Mouse (Mus musculus): ENCODE results near the gene Cldn14. TPM values are rescaled to one million over a fixed set of nuclear protein-coding genes. Genes with fewer than 3 reads are reported as not detected.
"Not testable (repeated sequence)": the region's sequence is repeated elsewhere in the genome, so short reads cannot be mapped to it uniquely, and the experiment has no call there.

Gene Cldn14
- polyA plus RNA-seq, 1 experiment from 2014 or later: 0.37 TPM

DNA sequence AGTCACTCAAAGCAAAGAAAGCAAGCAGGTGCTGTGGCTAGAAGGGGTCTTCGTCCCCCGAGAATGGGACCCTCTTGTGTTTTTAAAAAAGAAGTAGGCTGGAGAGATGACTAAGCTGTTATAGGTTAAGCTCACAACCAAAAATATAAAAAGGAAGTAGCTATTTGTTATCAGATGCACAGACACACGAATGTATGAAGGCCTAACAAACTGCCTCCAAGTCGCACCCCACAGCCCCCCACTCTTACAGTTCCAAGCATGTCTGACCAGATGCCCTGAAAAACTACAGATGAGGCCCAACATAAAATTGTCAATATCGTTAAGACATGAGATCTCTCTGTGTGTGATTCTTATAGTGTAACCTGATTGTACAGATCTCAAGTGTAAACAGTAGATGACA, 23.6 kb upstream of the Cldn14 start:
- no peak overlapping the region for H3K4me2 ChIP-seq
- H3K9ac ChIP-seq: no peak overlapping the region
- no peaks in the 10 kb centered on the region for H3K27me3 ChIP-seq (replicated peaks)
- 79% methylated on average over 5 of the region's 5 CpGs for WGBS
- H3K27ac ChIP-seq: no peak overlapping the region
- H3K4me3 ChIP-seq (replicated peaks): no peak overlapping the region
- no peaks in the 10 kb centered on the region for H3K4me1 ChIP-seq
- H3K36me3 ChIP-seq: no peaks in the 10 kb centered on the region
- no peak for ATAC-seq (ENCODE audit: insufficient read depth, low FRiP score, low read depth)
- H3K9me3 ChIP-seq: no peaks in the 10 kb centered on the region

DNA sequence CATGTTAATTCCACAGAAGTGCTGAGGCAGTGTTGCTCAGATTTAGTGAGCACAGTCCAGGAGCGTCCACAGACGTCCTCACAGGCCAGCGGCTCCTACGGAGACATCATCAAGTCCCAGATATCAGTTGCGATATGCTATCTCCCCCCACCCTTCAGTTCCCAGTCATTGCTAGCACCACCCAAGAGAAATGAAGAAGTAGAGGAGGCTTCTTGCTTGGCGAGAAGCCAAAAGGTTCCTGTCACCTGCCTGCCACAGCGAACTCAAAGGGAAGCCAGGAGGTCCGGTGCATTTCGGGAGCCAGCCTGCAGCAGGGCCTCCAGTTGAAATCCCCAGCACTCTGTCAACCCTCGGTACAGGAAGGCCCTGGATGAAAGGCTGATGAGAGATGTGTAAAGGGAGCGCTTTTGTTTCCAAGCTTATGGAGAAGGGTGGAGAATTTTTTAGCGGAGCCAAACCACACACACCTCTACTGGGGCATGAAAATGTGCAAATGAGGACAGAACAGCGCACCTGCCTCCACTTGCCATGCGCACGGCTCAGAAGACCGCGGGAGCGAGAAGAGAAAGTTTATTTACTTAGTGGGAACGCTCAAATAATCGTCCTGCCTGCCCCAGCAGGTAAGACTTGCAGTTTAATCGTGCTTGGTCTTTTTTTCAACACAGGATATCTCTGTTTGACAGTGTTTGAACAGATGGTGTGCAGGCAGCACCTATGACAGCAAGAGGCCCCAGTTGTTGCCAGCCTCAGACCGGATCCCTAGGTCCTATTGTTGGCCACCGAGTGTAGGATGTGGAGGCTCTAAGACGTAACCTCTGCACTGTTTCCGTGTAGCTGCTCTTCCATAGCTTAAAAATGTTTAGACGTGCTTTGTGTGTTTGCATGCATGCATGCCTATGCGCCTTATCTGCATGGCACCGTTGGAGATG, 15.0 kb upstream of the Cldn14 start:
- no peak overlapping the region for H3K9ac ChIP-seq
- H3K4me3 ChIP-seq (replicated peaks): no peak overlapping the region
- 52% methylated on average over 28 of the region's 28 CpGs for WGBS
- H3K9me3 ChIP-seq: no peaks in the 10 kb centered on the region
- no peaks in the 10 kb centered on the region for H3K36me3 ChIP-seq
- peak overlapping the region; percentile 36 for H3K27ac ChIP-seq
- peak; percentile 65; the same call in 1 of the 2 replicates for ATAC-seq (ENCODE audit: insufficient read depth, low FRiP score, low read depth)
- H3K27me3 ChIP-seq (replicated peaks): no peaks in the 10 kb centered on the region
- H3K4me1 ChIP-seq: no peaks in the 10 kb centered on the region
- peak overlapping the region; percentile 35 for H3K4me2 ChIP-seq

DNA sequence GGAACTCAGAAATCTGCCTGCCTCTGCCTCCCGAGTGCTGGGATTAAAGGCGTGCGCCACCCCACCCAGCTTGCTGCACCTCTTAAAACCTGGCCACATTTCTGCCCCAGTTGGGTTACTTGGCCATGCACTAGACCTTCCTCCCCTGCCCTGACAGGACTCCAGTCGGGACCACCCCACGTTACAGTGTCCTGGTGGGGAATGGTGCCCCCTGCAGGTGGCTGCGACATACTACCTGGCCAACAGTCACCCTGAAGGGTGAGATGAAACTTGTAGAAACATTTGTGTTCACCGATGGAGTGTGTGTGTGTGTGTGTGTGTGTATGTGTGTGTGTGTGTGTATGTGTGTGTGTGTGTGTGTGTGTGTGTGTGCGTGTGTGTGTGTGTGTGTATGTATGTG, 11.1 kb upstream of the Cldn14 start:
- not testable (repeated sequence) for H3K9ac ChIP-seq; H3K27me3 ChIP-seq (replicated peaks); H3K36me3 ChIP-seq; H3K9me3 ChIP-seq; H3K4me3 ChIP-seq (replicated peaks); H3K4me1 ChIP-seq; H3K27ac ChIP-seq; ATAC-seq (ENCODE audit: insufficient read depth, low FRiP score, low read depth); H3K4me2 ChIP-seq
- 64% methylated on average over 8 of the region's 8 CpGs for WGBS

DNA sequence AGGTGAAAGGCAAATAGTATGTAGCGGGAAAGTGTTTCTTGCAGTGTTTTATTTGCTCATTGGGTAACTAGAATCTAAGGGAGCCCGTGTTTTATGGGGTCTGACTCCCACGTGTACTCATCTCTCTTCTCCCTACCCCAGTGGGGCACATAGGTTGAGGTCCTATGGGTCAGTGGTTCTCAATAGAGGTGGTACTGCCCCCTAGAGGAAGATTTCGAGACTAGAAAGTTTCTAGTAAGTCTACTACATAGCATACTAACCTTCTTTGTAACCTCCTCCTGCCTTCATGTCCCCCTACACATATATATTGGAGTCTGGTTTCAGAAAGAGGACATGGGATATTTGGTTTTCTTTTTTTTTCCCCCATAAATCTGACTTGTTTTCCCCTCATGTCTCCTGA, 9.3 kb upstream of the Cldn14 start:
- WGBS: 78% methylated on average over 4 of the region's 4 CpGs
- no peaks in the 10 kb centered on the region for H3K27me3 ChIP-seq (replicated peaks)
- no peak overlapping the region for H3K4me2 ChIP-seq
- H3K27ac ChIP-seq: no peak overlapping the region
- no peak overlapping the region for H3K4me3 ChIP-seq (replicated peaks)
- H3K9me3 ChIP-seq: no peaks in the 10 kb centered on the region
- H3K4me1 ChIP-seq: no peaks in the 10 kb centered on the region
- no peak overlapping the region for H3K9ac ChIP-seq
- no peak for ATAC-seq (ENCODE audit: insufficient read depth, low FRiP score, low read depth)
- no peaks in the 10 kb centered on the region for H3K36me3 ChIP-seq

DNA sequence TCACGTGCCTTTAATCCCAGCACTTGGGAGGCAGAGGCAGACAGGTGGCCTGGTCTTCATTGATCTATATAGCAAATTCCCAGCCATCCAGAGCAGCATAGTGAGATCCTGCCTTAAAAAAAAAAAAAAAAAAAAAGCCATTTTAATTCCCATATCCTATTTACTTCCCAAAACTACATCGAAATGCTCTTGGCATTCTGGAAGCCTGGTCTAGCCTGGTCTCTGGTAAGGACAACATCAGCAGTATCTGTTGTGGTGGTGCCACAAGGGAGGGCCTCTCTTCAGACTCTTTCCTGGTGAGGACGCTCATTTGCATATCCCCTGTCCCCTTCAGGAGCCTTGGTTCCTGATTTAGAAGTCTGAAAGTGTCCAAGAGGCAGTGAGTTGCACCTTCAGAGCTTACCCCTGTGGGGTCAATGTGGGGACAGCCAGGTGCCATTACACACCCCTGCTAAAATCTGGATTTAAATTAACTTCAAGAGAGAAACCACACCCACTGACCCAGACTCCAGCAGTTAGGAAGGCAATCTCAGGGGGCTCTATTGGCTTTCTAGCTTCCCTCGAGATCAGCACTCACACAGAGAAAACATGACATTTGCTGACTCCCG, 6.0 kb upstream of the Cldn14 start:
- no peaks in the 10 kb centered on the region for H3K27me3 ChIP-seq (replicated peaks)
- 89% methylated on average over 5 of the region's 5 CpGs for WGBS
- H3K4me3 ChIP-seq (replicated peaks): no peak overlapping the region
- H3K9ac ChIP-seq: no peak overlapping the region
- no peaks in the 10 kb centered on the region for H3K36me3 ChIP-seq
- ATAC-seq (ENCODE audit: insufficient read depth, low FRiP score, low read depth): no peak
- no peak overlapping the region for H3K27ac ChIP-seq
- H3K4me2 ChIP-seq: no peak overlapping the region
- no peaks in the 10 kb centered on the region for H3K9me3 ChIP-seq
- no peaks in the 10 kb centered on the region for H3K4me1 ChIP-seq

DNA sequence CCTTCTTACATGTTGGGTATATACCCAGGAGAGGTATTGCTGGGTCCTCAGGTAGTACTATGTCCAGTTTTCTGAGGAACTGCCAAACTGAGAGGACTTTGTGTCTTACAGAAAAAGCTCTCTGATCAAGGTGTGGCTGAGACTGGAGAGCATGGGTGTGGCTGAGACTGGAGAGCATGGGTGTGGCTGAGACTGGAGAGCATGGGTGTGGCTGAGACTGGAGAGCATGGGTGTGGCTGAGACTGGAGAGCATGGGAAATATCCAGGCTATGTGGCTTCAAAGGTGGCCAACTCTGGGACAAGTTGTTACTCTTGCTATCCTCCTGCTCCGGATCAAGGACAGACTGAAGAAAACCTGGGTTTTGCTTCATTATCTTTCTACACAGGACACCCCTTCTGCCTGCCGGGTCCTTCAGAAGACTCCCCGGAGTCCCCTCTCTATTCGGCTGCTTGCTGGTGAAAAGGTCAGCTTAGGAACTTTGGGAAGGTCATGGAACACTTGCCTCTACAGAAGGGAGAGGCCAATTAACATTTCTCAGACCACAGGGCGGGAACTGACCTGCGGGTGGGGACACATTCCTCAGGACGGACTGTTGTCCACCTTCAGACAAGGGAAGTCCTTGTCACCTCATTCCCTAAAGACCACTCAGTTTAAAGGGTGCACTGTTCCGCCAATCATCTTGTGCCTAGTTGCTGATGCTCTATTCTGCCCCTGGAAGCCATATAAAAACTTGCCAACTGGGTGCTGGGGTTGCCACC, 4.9 kb upstream of the Cldn14 start:
- not testable (repeated sequence) for H3K4me1 ChIP-seq; H3K36me3 ChIP-seq; H3K4me2 ChIP-seq; H3K4me3 ChIP-seq (replicated peaks); H3K27ac ChIP-seq; H3K27me3 ChIP-seq (replicated peaks); H3K9ac ChIP-seq; H3K9me3 ChIP-seq
- WGBS: 77% methylated on average over 8 of the region's 8 CpGs
- peak; percentile 50; the same call in 1 of the 2 replicates for ATAC-seq (ENCODE audit: insufficient read depth, low FRiP score, low read depth)

DNA sequence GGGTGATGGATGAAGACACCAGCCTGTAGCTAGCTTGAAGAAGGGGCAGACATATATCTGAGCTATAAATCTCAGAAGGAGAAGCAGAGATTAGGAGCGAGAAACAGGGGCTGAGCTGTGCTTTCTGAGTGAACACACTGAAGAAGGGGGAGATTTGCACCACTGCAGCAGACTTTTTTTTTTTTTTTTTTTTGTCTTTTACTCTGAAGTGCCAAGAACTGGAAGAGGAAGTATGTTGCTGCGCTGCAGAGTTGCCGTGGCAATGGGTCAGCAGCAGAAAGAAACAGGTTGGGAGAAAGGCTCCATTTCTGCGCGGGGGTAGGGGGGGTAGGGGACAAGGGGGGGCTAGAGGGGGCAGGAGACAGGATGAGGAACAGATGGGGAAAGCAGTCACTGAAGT, 2.6 kb upstream of the Cldn14 start:
- Histone ChIP-seq H3K27me3 (replicated peaks) (no peaks in the 10 kb centered on the region), H3K9me3 (no peaks in the 10 kb centered on the region), H3K4me2 (no peak overlapping the region), H3K27ac (no peak overlapping the region), H3K4me3 (replicated peaks) (no peak overlapping the region), H3K4me1 (0 out of 2 replicates have a peak, but pooled peaks cover 3% of the 10 kb centered on the region), H3K36me3 (no peaks in the 10 kb centered on the region), H3K9ac (no peak overlapping the region)
- ATAC-seq (ENCODE audit: insufficient read depth, low FRiP score, low read depth): no peak
- 8% methylated on average over 5 of the region's 5 CpGs for WGBS

DNA sequence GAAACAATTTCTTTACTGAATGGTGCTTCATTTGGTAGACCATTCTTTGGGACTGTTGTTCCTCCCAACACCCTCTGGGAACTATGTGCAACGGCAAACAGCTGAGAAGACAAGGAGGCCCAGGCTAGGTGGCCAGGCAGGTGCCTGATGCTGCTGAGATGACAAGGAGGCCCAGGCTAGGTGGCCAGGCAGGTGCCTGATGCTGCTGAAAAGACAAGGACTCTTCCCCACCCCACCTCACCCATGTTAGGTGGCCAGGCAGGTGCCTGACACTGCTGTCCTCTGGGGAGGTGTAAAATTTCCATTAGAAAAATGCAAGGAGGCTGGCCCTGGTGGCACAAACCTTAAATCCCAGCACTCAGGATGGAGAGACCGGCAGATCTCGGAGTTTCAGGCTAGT, 2.0 kb upstream of the Cldn14 start:
- WGBS: 59% methylated on average over 3 of the region's 3 CpGs
- H3K27me3 ChIP-seq (replicated peaks): no peaks in the 10 kb centered on the region
- H3K27ac ChIP-seq: no peak overlapping the region
- ATAC-seq (ENCODE audit: insufficient read depth, low FRiP score, low read depth): no peak
- H3K4me1 ChIP-seq: 0 out of 2 replicates have a peak, but pooled peaks cover 3% of the 10 kb centered on the region
- no peak overlapping the region for H3K4me2 ChIP-seq
- H3K9me3 ChIP-seq: no peaks in the 10 kb centered on the region
- H3K9ac ChIP-seq: no peak overlapping the region
- H3K4me3 ChIP-seq (replicated peaks): no peak overlapping the region
- H3K36me3 ChIP-seq: no peaks in the 10 kb centered on the region

DNA sequence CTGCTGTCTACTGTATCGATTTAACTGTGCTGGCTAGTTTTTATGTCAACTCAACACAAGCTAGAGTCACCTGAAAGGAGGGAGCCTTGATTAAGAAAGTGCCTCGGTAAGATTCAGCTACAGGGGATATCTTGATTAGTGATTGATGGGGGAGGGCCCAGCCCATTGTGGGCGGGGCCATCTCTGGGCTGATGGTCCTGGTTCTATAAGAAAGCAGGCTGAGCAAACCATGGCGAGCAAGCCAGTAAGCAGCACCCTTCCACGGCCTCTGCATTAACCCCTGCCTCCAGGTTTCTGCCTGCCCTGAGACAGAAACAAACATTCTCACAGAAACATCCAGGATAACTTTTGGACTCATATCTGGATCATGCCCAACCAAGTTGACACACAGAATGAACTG, 1.5 kb upstream of the Cldn14 start:
- 76% methylated on average over 5 of the region's 5 CpGs for WGBS
- H3K36me3 ChIP-seq: no peaks in the 10 kb centered on the region
- H3K4me3 ChIP-seq (replicated peaks): no peak overlapping the region
- no peak overlapping the region for H3K4me2 ChIP-seq
- no peak overlapping the region for H3K9ac ChIP-seq
- no peak for ATAC-seq (ENCODE audit: insufficient read depth, low FRiP score, low read depth)
- no peaks in the 10 kb centered on the region for H3K9me3 ChIP-seq
- H3K4me1 ChIP-seq: 0 out of 2 replicates have a peak, but pooled peaks cover 3% of the 10 kb centered on the region
- no peak overlapping the region for H3K27ac ChIP-seq
- no peaks in the 10 kb centered on the region for H3K27me3 ChIP-seq (replicated peaks)

DNA sequence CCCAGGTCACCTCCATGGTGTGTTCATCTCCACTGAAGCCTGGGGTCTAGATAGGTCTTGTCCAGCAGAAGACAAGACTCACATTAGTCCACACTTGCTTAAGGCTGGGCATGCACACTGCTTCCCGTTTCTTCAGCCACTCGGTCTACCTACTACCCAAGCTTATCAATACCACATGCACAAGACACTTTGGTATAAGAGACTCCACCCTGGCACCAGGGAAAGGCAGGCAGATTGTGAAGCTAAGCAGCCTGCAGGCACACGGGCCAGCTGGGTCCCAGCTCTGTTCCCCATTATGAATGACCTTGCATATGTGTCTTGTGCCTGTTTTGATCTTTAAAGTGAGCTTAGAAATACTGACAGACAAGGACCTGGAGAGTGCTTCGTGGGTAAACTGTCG, 719 bp upstream of the Cldn14 start:
- H3K4me2 ChIP-seq: no peak overlapping the region
- H3K4me1 ChIP-seq: 0 out of 2 replicates have a peak, but pooled peaks cover 3% of the 10 kb centered on the region
- H3K4me3 ChIP-seq (replicated peaks): no peak overlapping the region
- no peaks in the 10 kb centered on the region for H3K27me3 ChIP-seq (replicated peaks)
- H3K9me3 ChIP-seq: no peaks in the 10 kb centered on the region
- no peak overlapping the region for H3K9ac ChIP-seq
- no peak overlapping the region for H3K27ac ChIP-seq
- WGBS: 60% methylated on average over 5 of the region's 5 CpGs
- no peak for ATAC-seq (ENCODE audit: insufficient read depth, low FRiP score, low read depth)
- no peaks in the 10 kb centered on the region for H3K36me3 ChIP-seq

DNA sequence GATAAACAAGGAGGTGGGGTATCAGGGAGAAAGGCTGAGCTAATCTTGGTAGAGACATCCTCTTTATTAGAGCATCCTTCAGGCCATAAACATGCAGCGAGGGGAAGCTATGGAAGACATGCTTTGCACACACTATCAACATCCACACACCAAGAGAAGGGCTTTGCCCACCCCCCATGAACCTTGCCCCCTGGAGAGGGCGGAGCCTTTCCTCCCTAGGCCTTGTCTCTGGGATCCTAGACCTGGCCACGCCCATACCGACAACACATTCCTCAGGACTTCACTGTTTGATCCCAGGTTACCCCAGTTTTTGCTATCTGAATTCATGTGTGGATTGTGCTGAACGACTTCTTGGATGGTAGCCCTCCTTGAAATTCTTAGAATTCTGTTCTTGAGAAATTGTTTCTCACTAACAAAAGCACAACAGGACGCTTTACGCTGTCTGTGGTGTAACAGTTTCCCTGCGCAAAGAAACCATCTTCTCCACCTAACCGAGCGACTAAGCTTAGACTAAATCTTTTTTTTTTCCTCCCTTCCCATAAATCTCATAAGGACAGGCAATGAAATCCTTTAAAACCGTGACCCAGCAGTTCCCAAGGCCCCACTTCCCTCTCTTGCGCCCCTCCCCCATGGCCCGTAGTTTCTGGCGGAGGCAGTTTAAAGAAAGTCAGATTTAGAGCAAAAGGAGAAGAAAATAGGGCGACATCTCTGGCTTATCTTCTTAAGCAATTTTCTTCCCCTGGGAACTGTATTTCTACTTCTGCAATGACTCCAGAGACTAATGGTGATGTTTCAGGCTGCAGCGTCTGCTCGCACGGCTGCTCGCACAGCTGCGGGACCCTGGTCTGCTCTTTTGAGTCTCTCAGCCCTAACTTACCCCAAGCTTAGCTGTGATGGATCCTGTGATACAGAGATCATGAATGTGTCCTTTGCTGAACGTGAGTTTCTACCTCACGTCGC, 1.7 kb downstream of the Cldn14 start:
- Histone ChIP-seq H3K9ac (no peak overlapping the region), H3K4me3 (replicated peaks) (no peak overlapping the region), H3K36me3 (no peaks in the 10 kb centered on the region), H3K27ac (no peak overlapping the region), H3K4me2 (no peak overlapping the region), H3K4me1 (0 out of 2 replicates have a peak, but pooled peaks cover 3% of the 10 kb centered on the region), H3K27me3 (replicated peaks) (no peaks in the 10 kb centered on the region), H3K9me3 (no peaks in the 10 kb centered on the region)
- WGBS: 47% methylated on average over 23 of the region's 23 CpGs
- no peak for ATAC-seq (ENCODE audit: insufficient read depth, low FRiP score, low read depth)

Data from stomach, embryonic 15.5 days (tissue).